Mouse (Mus musculus) fibroblast of lung, adult 2 months (primary cell): ENCODE results near the gene Hmga2.
"Not testable (repeated sequence)": the region's sequence is repeated elsewhere in the genome, so short reads cannot be mapped to it uniquely, and the experiment has no call there.

Source experiments
- DNase-seq: peaks from one replicate; pipeline ENCODE4 v3.0.0-alpha.2; 2011; ENCODE audit warnings: low read depth

Hmga2 gene

GRCm38 (mm10) chr10:120344558-120345318 lies 131.5 kb downstream of the Hmga2 start:
- DNase-seq: no peak

- not testable (repeated sequence) for DNase-seq
Measured at GRCm38 (mm10) chr10:120339906-120340305, 136.4 kb downstream of the Hmga2 start.

GRCm38 (mm10) chr10:120339324-120339723 lies 136.9 kb downstream of the Hmga2 start:
- no peak for DNase-seq

GRCm38 (mm10) chr10:120338841-120339240 lies 137.4 kb downstream of the Hmga2 start:
- no peak for DNase-seq

GRCm38 (mm10) chr10:120338431-120338830 lies 137.8 kb downstream of the Hmga2 start:
- DNase-seq: not testable (repeated sequence)

DNA sequence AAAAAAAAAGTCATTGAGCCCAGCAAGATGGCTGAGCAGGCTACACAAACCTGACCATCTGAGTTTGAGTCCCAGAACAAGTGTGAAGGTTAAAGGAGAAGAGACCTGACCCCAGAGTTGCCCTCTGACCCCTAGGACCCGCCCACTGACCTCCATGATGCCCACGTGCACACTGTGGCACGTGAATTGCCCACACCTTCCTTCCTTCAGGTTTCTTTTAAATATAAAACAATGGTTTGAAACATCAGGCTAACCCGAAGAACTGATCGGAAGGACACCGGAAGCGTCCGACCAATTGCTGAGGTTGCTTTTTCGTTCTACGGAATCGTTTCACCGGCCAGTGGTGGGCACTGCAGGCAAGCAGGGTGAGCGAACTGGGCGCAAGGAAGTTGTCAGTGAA lies 148.3 kb downstream of the Hmga2 start:
- DNase-seq: no peak

- DNase-seq: no peak
Measured at GRCm38 (mm10) chr10:120323584-120324203, 152.6 kb downstream of the Hmga2 start.

- no peak for DNase-seq
Measured at GRCm38 (mm10) chr10:120322815-120323214, 153.5 kb downstream of the Hmga2 start.

DNA sequence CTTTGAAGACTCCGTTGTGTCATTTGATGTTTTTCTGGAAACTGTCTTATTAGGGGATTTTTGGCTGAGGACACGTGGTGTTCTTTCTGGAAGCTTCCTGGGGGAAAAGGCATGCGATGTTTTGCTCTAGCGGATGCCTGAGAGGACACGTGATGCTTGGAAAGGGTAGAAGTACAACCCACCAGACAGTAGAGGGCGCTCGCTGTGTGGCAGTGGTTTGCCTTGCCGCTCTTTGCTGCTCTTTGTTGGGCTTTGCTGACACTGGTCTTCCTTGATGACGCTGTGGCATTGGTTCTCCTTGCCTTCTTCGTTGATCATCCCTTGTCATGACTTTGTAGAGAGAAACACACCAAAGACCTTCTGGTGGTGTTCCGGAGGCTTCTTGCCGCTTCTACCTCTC lies 156.7 kb downstream of the Hmga2 start:
- DNase-seq: no peak
